Mouse (Mus musculus): ENCODE measurements around the gene Prkce.

Gene Prkce

DNA sequence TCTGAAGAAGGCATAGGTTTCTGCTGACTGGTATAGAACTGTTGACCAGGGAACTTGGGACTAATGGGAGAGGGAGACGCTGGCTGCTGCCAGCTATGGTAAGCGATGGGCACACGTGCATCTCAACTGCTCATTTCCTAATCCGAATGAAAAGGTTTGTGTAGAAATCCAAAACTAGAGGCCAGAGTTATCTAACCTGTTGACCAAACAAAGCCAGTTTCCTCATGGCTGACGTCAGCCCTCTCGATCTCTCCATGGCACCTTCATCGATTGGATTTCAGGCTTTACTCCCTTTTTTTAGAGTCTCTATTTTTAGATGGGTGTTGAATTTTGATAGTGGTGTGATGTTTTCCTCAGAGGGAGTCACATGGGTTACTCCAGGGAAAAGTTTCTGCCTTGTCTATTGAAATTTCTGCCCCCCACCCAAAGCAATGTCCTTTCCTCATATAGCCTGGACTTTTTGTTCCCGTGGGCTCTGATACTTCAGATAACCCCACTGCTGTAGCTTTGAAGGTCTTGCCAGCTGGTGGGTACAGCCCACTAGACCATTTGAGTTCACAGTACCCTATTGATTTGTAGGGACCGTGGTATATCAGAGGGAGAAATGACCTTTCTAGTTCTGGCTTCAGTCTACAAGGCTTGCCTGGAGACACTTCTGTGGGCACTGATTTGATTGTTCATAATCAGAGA is 335.8 kb downstream of the Prkce start:
- in situ Hi-C loops (cut with MboI, MseI): no loop called here

DNA sequence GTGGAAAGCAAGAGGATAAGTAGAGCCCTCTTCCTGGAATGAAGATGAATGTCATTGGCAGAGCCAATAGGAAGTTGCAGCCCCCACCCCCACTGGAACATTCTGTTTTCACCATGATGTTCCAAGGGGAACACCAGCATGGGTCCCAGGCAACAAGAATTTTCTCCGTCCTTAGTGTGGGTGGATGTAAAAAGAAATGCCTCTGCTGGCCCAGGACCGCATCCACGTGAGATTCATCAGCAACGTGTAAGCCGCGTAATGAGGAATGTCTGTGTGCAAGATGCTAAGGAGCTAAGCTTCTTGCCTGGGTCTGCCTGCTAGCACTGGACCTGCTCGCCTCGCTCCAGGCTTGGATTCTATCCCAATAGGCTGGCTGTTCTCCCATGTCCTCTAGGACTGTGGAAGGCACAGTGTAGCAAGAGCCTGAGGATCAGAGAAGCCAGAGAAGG is 337.6 kb downstream of the Prkce start, which contains the start of gene Gm10309:
Gm10309 (minus strand) TSS at position 50 of the 449 bp plus-strand sequence.
- in situ Hi-C loops (cut with MboI, MseI): no loop called here

DNA sequence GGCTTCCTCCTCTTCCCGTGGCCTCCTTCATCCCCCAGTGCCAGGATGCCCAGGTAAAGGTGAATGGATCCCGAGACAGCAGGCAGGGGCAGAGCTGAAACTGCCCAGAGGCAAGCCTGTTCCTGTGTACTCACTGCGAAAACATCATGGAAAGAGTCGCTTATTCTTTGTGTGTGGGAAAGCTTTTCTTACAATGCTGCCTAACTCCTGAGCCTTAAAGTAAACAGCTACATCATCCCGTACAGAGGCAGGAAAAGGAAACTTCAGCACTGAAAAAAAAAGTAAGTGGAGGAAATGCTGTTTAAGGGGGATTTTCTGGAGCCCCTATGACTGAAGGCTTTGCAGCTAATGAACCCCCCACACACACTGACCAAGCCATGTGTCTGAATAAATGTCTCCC is 339.3 kb downstream of the Prkce start:
- in situ Hi-C loops (cut with MboI, MseI): no loop called here

DNA sequence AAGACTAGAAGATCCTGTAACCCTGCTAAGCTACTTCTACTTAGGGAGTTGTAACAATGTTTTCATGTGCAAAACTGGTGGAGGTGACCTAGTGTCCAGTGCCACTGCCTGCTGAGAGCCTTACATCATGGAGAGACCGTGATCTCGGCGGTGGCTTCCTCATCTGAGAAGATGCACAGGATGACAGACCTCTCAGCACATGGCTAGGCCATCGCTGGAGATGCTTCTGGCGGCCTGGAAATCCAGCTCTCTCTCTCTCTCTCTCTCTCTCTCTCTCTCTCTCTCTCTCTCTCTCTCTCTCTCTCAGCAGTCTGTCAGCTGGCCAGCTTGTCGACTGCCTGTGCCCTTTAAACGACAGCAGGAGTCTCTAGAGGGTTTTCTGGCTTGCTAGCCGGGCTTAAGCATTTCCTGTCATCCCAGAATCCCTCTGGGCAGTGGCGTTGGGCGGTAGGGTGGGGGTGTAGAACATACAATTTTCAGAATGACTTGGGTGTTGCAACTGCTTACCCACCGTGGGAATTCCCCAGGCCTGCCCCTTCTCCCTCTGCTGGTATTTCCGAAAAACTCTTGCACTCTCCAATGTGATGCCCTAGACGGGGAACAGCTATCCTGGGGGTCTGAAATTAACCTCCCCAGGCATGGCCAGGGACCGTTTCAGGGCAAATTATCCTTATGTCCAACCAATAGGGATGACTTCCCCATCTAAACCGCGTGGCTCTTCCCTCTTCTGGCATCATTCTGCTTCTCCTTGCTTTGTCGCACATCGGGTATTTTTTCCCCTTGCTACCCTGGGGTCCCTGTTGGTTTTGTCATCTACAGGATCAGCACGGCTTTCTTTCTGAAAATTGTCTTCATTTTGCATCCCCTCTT is 340.0 kb downstream of the Prkce start:
- in situ Hi-C loops (cut with MboI, MseI): no loop called here

DNA sequence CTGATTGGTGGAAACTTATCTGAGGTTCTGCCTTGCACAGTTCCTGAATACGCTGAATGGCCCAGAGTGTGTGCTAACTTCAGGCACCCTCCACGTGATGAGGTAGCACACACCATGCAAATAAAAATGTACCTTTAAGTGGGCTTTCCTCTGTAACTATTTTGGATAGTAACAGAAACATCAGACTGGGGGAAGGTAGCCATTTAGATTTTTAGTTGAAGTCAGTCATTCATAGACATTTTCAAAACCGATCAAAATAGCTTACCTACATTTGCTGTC is 340.6 kb downstream of the Prkce start:
- in situ Hi-C loops (cut with MboI, MseI): no loop called here

DNA sequence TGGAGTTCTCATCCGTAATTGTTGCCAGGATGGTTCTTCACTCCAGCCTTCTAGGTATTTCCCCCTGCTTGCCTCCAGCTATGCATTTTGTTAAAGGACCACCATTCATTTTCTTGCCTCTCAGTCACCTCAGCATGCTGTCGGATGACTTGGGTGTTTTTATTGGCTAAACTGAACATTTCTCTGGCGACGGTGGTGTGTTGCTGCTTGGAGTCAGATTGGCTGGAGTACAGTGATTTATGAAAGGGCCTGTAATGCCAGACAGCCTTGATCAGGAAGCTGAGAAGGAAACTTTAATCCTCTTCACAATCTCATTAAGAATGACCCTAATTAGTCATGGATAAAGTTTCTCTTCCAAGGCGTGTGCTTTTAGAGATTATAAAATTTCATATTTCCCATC is 342.3 kb downstream of the Prkce start:
- in situ Hi-C loops (cut with MboI, MseI): no loop called here

DNA sequence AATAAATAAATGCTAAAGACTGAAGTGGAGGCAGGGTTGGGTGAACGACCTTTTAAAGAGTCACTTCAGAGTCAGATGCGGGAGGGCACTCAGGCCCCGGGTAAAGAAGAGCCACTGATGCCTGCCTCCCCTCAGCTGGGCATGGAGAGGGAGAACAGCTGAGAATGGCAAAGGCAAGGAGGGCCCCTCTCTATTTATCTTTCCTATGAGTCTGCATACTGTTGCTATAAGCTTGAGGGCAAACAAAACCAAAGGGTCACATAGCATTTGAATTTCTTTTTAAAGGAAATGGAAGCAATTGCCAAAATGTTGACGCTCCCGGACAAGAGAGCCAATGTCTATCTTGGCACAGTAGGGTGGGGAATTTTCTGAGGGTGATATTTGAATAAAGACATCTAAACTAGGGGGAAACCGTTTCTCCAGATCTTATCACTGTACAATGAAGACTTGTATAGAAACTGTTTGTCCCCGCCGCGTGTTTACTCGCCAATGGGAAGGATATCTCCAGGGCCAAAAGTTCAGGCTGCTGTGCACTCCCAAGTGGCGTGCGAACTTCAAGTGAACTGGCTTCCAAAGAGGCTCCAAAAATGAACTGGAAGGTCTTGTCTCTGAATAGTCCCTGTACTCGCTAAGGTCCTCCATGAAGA is 347.5 kb downstream of the Prkce start:
- in situ Hi-C loops (cut with MboI, MseI): loop anchor here in 1 of 2 experiments (5.0 kb wide), 1 partner anchor 92 kb away; no protein-coding TSS in a partner anchor

DNA sequence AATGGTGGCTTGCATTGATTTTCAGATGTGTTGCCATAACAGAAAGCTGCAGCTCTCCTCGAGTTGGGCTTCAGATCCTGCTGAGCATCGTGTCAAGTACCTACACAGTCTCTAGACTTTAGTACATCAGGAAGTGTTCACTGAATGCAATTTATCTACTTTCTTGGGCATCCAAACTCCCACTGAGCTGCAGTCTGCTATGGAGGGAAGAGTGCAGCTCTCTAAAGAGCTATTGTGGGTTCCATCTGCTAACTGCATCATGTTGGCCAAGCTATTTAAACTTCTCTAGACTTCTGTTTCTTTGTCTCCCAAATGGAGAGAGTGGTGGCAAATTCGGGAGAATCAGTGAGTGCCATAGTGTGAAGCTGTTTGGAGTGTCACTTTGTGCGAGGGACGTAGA is 349.0 kb downstream of the Prkce start:
- in situ Hi-C loops (cut with MboI, MseI): loop anchor here in 1 of 2 experiments (5.0 kb wide), 1 partner anchor 91 kb away; no protein-coding TSS in a partner anchor

DNA sequence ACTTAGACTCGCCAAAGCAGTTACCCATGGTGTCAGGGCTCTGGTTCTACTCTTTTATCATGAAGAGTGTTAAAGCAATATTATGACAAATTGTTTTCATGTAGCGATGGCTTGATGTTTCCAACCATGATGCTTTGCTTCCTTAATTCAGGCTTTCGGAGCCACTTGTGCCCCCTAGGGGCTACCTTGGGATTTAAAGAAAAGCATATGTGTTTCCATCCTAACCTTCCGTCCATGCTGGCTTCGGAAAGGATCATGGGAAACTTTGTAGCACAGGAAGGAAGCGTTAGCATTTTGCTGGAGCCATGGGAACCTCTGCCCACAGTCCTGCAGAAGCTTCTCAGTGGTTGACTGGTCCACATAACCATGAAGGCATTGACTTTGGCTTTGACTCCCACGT is 351.0 kb downstream of the Prkce start:
- in situ Hi-C loops (cut with MboI, MseI): loop anchor here in 1 of 2 experiments (5.0 kb wide), 1 partner anchor 89 kb away; no protein-coding TSS in a partner anchor

DNA sequence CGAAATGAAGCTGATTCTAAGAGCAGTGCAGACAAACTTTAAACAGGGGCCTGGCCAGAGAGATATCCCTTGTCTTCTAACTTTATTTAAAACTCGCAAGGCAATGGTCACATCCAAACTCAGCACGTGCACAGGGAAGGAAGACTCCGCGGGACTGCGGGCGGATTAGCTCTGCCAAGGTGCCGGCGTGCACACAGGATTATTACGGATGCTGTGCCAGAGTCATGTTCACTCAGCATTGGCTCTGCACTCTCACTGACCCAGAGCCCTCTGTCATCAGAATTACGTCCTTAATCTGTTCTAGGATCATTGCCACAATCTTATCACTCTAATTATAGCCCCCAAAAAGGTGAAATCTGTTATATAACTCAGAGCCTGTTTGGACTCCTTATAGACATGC is 353.7 kb downstream of the Prkce start:
- in situ Hi-C loops (cut with MboI, MseI): no loop called here

DNA sequence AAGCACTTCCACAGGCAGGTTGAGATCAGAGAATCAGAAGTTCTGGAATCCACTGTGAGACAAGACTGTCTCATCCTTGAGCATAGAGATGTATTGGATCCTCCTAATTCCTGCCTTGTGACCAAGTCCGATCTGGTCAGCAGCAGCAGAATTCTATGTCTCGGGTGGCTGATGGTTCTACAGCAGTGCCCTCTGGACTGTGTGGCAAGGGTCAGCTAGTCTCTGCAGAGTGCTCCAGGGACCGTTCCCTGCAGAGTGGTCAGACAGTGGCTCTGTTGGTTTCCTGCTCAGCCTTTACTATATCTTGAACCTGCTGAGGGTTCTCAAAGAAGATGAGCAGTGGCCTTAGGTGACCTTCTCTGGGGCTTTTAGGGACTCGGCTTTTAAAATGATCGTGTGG is 355.1 kb downstream of the Prkce start:
- in situ Hi-C loops (cut with MboI, MseI): no loop called here

DNA sequence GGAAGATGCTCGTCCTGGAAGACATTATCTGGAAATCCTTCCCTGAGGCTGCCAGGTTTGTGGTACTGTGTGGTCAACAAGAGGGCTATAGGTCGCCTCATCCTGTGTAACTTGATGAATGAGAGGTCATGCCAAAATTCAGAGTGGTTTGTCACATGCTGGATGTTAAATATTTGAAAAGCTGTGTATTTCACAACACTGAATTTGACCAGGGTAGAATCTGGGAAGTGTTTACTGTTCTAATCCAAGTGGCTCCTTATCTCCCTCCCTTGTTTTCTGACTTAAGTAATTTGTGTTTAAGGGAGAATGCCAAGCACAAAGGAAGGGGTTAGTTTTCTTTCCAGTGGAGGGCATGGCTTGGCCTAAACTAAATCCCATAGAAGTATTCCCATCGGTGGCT is 355.8 kb downstream of the Prkce start:
- in situ Hi-C loops (cut with MboI, MseI): no loop called here

DNA sequence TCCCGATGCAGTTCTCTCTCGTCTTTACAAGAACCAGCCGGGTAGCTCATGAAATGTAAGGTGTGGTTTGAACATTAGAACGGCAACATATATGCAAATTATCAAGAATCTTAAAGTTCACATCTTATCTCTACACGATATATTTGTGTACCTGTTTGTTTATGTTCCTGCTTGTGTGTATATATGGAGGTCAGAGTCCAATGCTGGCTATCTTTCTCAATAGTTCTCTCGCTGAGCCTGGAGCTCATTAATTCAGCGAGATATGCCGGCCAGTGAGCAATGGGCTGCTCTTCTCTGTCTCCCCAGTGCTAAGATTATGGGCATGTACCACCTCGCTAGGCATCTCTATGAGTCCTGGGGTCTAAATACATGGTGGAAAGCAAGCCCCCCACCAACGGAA is 356.3 kb downstream of the Prkce start:
- in situ Hi-C loops (cut with MboI, MseI): no loop called here

DNA sequence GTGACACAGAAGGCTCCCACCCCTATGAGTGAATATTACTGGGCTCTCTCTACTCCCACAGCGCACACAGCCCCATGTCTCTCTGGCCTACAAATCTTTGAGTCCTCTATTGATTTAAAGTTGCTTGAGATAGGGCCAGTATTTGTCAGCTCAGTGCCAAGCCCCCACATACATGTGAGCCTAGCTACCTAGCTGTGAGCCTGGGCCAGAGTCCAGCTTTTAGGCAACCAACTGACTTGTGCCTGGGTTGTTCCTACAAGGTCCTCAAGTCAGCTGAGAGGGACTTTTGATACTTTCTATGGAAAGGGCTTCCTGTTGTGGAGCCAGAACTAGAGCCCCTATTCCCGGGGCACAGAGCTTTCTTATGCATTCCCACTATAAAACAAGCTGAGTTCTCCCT is 357.5 kb downstream of the Prkce start:
- in situ Hi-C loops (cut with MboI, MseI): no loop called here

DNA sequence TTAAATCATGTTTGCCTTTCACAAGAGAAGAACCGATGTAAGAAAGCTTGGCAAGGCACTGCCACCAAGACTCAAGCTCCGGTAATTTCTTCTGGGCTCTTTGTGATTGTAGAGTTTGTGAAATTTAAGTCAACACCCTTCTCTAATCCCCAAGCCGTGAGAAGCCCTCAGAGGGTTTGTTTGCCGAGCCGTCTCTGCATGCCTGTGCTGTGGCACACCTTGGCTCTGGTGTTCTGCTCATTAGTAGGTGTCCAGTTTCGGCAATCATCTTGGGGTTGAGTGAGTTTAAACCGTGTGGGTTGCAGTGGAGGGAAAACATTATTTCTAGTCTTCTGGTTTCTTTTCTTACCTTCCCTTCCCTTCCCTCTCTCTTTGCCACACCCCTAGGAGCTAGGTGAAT is 358.4 kb downstream of the Prkce start:
- in situ Hi-C loops (cut with MboI, MseI): no loop called here

DNA sequence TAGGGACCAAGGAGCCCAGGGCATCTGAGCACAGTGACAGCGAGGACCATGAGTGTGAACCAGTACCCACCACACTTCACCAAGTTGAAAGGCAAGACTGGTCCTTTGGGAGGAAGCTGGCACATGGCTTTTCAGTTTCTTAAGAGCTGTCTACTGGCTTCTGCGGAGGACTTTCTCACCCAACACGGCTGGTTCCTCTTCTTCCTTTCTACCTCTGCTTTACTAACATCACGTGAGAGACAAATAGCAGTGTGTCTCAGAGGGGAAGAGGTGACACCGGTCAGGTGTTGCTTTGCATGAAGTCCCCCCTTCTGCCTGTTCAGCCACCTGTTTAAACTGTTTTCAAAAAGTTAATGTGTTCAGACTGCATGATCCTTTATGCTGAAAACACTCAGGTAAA is 359.7 kb downstream of the Prkce start:
- in situ Hi-C loops (cut with MboI, MseI): no loop called here

DNA sequence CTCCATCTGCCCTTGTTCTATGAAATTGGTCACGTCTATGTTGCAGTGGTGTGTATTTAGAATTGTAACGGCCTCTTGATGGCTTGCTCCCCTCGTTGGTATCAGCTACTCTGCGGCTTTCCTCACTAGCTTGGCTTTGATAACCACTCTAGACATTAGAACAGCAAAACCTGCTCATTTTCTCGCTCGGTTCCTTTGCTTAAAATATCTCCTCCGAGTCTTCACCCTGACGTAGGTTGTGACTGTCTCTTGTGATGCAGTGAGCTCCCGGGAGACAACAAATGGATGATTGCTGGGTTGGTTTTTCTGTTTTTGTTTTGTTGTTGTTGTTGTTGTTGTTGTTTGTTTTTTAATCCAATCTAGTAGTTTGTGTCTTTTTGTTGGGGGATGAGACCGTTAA is 361.4 kb downstream of the Prkce start:
- in situ Hi-C loops (cut with MboI, MseI): no loop called here

DNA sequence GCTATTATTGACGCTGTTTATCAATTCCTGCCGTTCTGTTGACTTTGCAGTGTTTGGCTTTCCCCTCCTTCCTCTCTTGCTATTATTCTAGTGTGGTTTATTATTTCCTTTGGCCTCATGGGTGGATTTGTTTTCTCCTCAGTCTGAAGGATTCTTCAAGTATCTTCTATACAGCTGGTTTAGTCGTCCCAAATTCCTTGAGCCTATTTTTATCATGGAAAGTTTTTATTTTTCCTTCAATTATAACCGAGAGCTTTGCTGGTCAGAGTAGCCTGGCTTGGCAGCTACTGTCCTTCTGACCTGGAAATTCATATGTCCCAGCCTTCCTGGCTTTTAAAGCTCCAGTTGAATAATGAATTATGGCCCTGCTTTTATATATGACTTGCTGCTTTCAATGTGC is 361.8 kb downstream of the Prkce start:
- in situ Hi-C loops (cut with MboI, MseI): no loop called here

DNA sequence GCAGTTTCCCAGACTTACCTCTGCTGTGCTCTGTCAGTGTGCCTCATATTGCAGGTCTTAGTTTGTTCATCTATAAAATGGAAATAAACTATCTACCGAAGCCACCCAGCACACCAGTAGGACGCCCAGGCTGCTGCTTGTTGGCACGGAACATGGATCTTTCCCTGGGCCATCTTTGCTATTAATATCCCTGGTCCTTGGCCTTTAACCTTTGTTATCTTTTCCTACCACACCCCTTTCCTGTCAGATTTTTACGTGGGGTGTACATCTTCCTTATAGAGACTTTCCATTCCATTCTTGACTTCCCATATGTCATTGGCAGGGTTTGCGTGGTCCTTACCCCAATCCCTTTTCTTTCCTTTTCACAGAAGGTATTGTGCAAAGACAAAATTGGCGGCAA is 363.6 kb downstream of the Prkce start:
- in situ Hi-C loops (cut with MboI, MseI): loop anchor here (5.0 to 10.0 kb wide), 2 partner anchors 281 to 284 kb away; no protein-coding TSS in a partner anchor

DNA sequence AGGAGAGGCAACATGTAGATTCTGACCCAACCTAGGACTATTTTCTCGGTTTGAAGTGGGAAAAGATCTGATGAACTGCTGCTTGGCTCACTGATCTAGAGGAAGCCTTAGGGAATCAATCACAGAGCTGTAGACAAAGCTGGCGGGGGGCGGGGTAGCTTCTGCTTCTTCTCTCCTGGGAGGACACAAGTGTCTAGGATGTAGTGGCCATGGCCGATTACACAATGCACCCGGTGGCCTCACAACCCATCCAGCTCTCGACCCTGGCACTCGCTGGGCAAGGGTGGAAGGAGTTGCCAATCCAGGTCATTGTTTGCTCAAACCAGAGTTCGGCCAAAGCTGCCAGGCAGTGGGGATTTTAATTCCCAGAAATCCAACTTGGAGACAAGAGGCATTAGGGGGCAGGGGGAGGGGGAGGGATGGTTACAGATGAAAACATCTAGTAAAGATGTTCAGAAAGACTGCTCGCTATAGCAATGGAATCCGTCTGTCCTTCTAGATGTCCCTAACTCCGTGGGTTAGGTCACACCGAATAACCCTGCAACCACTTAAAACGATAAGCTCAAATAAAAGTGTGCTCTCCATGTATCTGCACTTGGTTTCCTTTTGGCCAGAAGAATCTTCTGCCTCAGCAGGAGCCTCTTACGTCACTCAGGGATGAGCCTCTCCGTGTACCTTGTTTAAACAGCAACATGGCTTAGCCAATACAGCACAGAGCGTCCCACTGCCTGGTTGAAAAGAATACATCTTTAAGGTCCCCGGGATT is 365.4 kb downstream of the Prkce start:
- in situ Hi-C loops (cut with MboI, MseI): loop anchor here (5.0 to 10.0 kb wide), 2 partner anchors 279 to 282 kb away; no protein-coding TSS in a partner anchor

DNA sequence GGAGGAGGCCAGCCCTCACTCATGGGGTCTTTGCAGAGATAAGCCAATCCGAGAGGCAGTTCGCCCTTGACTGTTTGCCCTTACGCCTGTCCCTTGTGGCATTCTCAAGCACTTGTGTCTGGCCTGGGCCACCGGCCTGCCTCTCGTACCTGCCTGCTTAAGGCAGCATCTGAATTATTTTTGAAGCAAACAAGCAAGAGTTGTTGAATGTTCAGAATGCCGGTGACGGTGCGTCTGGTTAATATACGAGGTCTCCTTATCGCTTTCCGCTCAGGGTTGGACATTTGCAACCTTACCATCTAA is 365.9 kb downstream of the Prkce start:
- in situ Hi-C loops (cut with MboI, MseI): loop anchor here (5.0 to 10.0 kb wide), 2 partner anchors 279 to 281 kb away; no protein-coding TSS in a partner anchor

DNA sequence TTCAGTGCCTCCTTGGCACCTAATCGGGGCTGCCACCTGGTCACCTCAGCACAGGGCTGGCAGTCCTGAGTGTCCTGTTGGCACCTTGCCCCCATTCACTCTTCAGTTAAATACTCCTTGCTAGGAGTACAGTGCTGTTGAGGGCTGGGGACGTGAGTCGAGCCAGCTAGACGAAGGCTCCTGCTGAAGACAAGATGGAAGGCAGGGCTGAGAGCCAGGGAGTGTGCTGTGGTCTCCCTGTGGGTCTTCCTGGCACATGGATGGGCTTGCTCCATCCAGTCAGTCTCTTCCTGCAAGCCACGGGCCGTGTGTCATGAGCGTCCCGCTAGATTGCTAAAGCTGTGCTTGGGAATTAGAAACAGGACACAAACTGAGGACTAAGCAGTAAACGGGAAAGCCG is 367.5 kb downstream of the Prkce start:
- in situ Hi-C loops (cut with MboI, MseI): loop anchor here (5.0 to 10.0 kb wide), 2 partner anchors 280 to 372 kb away; no protein-coding TSS in a partner anchor

All from T-helper 17 cell (primary cell).